Mouse (Mus musculus) 3134 (cell line): ENCODE results near the gene Dhdh.

Source experiments
- DNase-seq: peaks from one replicate; pipeline ENCODE4 v3.0.0-alpha.2; 2011; ENCODE audit warnings: low spot score; ENCODE audit not compliant: insufficient read length; ENCODE audit errors: extremely low read depth

The Dhdh gene

DNA sequence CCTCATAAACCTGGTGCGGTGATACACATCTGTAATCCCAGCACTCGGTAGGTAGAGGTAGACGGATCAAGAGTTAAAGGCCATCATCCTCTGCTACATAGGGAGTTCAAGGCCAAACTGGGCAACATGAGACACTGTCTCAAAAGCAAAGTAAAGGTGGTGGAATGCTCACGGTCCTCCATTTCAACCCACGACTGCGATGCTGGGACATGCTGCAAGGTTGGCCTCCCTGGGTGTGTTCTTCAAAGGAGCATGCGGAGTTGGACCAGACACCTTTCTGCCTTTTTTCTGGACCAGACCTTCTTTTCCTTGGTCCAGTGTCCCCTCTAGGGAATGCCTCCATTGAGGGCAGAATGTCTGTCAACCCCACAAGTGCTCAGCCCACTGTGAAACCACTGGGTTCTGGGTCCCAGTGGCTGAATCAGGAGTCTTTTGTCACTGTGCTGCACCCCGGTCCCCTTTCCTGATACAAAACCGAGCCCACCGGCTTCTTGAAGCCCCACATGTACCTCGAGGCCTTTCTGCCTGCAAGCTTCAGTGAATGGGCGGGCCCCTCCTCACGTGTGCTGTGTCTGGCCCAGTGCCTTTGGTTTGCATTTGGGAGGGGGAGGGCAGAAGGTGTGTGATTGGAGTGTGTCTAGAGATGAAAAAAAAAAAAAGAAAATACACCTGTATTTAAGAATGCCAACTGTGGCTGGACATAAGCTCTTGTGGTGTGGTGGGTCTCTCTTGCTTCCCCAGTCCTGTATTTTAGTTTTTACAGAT is 32.5 kb downstream of the Dhdh start:
- DNase-seq = peak; percentile 71

DNA sequence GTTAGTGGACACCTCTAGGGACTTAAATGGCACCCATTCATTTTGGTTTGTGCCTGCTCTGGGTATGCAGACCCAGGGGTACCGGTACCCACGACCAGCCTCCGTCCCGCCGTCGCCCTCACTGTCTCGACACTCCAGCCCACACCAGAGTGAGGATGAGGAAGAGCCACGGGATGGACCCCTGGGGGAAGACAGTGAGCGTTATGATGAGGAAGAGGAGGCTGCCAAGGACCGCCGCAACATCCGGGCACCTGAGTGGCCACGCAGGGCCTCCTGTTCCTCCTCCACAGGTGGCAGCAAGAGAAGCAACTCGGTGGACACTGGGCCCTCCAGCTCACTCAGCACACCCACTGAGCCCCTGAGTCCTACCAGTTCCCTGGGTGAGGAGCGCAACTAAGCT is 33.6 kb downstream of the Dhdh start:
- no peak for DNase-seq

DNA sequence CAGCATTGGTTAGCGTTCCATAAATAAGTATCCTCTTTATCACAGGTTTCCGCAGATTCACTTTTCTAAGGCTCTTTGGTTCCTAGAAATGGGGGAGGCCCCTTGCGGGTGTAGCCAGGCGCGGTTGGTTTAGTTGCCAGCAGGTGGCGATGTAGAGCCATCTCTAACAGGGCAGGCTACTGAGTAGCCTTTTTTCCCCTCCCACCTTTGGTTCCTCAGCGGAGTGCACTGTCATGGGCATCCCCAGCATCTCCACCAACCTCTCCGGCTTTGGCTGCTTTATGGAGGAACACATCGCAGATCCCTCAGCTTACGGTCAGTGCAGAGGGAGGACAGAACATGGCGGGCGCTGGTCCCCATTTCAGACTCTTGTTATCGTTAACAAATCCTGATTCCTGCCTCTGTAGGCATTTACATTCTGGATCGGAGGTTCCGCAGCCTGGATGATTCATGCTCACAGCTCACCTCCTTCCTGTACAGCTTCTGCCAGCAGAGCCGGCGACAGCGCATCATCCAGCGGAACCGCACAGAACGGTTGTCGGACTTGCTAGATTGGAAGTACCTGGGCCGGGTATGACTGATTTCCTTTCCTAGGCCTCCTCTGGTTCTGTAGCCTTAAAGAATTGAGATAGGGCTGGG is 37.1 kb downstream of the Dhdh start:
- peak; percentile 47 for DNase-seq

DNA sequence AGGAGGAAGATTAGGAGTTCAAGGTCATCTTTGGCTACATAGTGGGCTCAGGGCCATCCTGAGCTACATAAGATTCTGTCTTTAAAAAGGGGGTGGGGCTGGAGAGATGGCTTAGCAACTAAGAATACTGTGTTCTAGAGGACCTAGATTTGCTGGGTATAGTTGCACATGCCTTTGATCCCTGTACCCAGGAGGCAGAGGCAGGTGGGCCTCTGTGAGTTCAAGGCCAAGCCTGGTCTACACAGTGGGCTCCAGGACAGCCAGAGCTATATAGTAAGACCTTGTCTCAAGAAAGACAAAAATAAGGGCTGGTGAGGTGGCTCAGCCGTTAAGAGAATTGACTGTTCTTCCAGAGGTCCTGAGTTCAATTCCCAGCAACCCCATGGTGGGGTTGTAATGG is 38.6 kb downstream of the Dhdh start:
- no peak for DNase-seq

DNA sequence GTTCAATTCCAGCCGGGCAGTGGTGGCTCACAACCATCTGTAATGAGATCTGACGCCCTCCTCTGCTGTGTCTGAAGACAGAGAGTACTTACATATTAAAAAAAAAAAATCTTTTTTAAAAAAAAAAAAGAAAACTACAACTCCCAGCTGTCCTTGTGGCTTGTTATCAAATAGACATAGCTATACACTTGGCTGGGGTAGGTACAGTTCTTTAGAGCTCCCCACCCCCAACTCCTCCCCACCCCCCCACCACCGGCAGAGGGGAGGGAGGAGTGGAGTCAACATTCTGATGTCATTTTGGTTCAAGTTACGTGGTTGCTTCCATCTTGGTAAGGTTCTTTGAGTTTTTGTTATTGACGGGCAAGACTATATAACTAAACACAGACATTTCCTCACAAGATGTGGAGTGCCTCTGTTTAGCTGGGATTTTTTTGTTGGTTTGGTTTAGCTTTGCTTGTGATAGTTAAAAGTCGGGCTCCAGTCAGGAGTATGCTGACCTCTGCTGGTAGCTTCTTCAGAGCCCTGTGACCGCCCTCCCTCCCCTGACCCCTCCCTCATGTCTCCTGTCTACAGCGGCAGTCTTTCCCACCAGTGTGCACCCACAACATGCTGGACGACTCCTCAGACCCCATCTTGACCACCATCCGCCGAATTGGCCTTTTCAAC is 41.1 kb downstream of the Dhdh start:
- no peak for DNase-seq

DNA sequence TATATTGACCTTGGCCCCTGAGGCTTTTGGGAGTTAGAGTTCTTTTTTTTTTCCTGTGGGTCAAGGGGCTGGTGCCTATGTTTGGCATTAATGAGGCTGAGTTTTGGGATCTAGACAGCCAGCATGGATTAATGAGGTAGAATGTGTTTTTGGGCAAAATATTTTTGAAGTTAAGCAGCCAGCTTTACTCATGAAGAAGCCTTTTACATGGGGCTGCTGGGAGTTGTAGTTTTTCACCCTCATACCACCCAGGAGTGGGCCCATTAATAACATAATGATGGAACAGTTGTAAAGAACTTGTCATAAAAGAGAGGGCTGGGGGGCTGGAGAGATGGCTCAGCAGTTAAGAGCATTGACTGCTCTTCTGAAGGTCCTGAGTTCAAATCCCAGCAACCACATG is 42.0 kb downstream of the Dhdh start:
- DNase-seq = no peak

DNA sequence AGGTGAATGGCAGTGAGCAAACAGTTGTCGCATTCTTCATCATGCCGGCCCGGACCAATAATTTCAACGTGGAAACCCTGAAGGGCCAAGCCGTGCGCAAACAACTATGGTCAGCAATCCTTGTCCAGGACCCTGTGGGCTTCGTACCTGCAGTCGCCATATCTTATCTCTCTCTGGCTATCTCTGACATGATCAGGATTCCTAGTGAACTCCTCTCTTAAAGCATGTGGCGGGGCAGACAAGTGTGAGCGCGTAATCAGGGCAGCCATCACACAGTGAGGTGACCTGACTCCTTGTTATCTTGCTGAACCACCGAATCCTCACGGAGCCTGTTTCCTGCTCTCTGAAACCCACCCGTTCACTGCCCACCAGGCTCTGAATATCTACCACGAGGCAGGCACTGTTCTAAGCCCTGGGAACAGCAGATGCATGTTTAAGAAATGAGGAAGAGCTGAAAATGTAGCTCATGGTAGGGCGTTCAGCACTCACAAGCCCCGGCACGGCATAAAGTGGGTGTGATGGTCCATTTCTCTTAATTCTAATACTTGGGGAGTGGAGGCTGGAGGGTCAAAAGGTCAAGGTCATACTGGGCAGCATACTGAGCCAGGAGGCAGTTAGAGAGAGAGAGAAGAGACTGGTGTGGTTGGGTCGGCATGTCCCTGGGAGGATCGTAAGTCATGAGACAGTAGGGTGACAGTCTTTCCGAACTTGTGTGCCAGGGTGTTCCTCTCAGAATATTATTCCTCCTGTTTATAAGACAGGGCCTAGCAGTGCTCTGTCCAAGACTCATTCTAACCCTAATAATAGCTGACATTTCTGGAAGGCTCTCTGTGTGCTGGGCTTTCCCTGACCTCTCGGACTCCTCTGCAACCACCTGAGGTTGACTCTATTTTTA is 44.8 kb downstream of the Dhdh start:
- DNase-seq = no peak

DNA sequence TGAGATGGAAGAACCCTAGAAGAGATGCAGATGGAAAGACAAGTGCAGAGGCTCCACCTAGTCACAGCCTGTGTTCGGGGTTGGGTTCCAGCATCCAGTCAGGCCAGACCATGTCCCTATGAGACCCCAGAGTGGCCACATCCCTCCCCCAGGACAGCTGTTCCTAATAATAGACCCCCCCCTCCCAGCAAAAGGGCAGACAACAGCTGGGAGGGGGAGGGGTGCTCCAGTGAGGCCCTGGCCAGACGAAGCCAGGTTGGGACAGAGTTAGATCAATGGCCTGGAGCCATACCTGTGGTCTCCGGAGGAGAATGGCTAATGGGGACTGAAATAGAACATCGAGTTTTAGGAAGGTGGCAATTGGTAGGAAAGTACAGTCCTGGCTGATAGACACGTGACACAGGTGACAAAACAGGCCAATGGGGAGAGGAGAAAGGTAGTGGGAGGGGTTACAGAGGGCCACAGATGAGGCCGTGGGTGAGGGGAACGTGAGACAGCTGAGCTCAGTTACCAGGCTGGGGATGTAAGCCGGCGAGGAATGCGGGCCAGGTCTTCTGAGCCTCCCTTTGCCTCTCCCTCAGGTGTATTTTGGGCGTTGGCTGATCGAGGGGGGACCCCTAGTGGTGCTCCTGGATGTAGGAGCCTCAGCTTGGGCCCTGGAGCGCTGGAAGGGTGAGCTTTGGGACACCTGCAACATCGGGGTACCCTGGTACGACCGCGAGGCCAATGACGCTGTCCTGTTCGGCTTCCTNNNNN is 50.9 kb downstream of the Dhdh start, which contains the start of gene Ruvbl2:
Gene Ruvbl2 (minus strand): TSS at position 576 of the 756 bp plus-strand sequence.
- no peak for DNase-seq

DNA sequence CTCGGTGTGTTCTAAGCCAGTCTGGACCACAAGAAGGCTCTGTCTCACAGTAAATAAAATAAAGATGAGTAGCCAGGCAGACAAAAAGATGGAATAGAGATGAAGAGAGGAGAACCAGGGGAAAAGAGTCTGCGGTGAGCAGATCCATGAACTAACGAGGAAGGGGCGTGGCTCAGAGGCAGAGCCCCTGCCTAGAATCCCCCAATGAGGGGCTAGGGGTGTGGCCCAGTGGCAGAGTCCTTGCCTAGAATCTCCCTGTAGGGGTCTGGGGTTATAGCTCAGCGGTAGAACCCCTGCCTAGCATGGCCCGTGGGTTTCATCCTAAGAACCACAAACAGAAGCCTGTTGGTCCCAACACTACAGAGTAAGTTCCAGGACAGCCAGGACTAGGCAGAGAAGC is 51.6 kb downstream of the Dhdh start:
- DNase-seq = no peak

DNA sequence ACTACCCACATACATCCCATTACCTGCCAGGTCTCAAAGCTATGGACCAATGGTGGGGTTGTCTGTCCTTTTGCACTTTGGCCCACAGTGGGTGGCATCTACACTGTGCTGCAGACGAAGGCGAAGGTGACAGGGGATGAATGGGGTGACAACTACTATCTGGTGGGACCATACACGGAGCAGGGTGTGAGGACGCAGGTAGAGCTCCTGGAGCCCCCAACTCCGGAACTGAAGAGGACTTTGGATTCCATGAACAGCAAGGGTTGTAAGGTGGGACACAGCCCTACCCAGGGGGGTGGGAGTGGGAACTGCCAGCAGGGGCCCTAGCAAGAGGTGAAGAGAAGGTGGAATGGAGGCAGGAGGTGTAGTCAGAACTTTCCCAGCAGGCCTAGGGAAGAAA is 52.2 kb downstream of the Dhdh start:
- DNase-seq = no peak

DNA sequence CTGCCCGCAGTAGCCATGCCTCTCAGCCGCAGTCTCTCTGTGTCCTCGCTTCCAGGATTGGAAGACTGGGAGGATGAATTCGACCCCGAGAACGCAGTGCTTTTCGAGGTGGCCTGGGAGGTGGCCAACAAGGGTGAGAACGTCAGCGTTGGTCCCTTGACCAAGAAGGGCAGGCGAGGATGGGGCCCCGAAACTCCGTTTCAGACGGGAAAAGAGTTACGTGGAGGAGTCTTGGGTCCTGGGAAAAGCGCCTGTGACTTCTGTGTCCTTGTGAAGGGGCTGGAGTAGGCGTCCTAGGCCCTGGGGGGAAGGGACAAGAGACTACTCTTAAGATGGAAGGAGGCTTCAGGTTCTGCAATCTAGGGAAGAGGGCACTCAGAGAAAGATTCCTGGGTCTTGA is 53.6 kb downstream of the Dhdh start:
- DNase-seq = no peak

DNA sequence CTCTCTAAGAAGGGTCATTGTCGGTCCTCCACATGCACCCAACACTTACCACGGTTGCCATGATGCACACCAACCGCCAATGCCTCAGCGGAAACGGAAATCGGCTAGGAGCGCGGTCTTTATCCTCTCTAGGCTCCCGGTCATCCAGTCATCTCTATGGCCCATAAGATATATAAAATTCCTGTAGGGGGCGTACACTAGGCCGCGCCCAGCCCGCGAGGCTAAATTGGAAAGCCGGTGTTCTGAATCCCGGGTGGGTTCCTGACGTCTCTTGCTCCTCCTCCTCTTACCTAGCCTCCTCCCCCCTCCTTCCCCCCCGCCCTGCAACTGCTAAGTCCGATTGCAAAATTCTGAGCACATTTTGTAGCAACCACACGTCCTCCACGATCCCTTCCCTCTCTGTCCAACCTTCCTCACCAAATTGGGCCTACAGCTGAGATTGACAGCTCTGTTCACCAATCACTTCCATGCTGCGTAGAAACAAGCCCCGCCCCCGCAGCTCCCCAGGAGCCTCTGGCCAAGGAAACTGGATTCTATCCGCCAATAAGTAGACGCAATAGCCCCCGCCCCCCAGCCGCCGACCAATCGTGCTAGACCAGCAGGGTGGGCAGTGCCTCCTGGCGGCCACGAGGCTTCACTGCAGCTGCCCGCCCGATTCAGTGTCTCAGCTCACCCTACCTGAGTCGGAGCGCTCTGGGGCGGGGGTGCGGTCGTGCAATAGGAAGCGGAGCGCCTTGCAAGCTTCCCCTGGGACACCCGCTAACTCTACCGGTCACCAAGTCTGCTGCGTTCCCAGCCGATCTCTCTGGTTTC is 54.2 kb downstream of the Dhdh start, which contains the start of gene Gys1:
Gene Gys1 (plus strand): TSS at position 642 of the 813 bp plus-strand sequence.
- DNase-seq = peak; percentile 97

DNA sequence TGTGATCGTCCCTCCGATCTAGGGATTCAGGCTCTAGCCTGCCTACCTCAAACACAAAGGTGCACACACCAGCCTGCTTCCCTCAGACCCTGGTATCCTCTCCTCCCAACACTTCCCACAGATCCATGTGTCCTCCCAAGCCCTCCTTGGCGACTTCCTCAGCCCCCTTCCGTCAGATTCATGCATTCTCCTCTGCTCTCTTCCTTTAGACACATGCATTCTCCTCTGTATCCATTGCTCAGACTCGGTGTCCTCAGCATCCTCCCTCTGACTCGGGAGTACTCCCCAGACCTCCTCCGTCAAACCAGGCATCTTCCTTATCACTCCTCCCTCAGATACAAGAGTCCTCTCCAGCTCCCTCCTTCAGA is 54.8 kb downstream of the Dhdh start:
- no peak for DNase-seq

DNA sequence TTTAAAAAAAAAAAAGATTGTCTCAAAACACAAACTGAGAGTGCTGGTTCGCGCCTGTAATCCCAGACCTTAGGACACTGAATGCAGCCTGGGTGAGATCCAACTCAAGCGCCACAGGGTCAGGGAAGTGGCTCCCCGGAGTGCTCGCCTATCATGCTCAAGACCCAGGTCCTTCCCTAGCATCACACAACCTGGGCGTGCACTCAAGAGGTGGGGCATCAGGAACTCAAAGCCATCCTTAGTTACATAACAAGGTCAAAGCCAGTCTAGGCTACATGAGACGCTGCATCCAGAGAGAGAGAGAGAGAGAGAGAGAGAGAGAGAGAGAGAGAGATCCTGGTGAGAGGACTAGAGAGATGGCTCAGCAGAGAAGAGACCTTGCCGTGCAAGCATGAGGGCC is 62.0 kb downstream of the Dhdh start:
- DNase-seq = no peak

DNA sequence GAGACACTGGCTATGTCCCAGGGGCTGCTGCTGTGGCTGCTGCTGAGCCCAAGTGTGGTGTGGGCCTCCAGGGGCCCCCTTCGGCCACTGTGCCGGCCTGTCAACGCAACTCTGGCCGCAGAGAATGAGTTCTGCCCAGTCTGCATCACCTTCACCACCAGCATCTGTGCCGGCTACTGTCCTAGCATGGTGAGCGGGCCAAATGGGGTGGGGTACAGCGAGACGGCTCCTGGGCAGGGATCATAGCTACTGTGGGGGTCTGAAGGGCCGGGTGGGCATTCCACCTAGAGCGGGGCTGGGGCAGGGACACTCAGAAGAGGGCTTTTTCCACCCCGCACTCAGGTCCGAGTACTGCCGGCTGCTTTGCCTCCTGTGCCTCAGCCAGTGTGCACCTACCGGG is 67.4 kb downstream of the Dhdh start:
- no peak for DNase-seq
